Mouse (Mus musculus): ENCODE measurements around the gene Heyl. TPM values are rescaled to one million over a fixed set of nuclear protein-coding genes. Genes with fewer than 3 reads are reported as not detected.
A peak's percentile ranks its signal among the peaks of the same experiment; 100 is the strongest.

Gene Heyl
- polyA plus RNA-seq, 1 experiment from 2014 or later, result 18.5 TPM

DNA sequence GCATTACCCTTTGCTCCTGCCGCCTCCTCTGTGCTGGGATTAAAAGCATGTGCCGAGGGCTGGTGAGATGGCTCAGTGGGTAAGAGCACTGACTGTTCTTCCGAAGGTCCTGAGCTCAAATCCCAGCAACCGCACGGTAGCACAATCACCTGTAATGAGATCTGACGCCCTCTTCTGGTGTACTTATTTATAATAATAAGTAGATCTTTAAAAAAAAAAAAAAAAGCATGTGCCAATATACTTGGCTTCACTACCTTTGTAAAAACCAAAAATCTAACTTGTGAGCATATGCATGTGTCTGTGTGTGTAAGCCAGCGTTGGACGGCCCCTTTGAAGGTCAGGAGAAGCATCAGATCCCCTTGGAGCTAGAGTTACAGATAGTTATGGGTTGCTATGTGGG is 22.4 kb upstream of the Heyl start:
- no peak overlapping the region for H3K4me2 ChIP-seq (ENCODE audit: low read depth, low read length)
- no peaks in the 10 kb centered on the region for H3K27me3 ChIP-seq (ENCODE audit: control insufficient read depth, insufficient read depth, low read length)
- ATAC-seq (ENCODE audit: insufficient read depth, low FRiP score), result no peak
- 58% methylated on average over 8 of the region's 8 CpGs for WGBS
- no peaks in the 10 kb centered on the region for H3K36me3 ChIP-seq (ENCODE audit: control insufficient read depth, insufficient read depth, low read length)
- no peak overlapping the region for H3K4me3 ChIP-seq (replicated peaks; ENCODE audit: low read length)
- no peaks in the 10 kb centered on the region for H3K9me3 ChIP-seq (replicated peaks; ENCODE audit: control insufficient read depth, low read length)
- H3K4me1 ChIP-seq (ENCODE audit: control insufficient read depth, insufficient read depth, low read length), result no peaks in the 10 kb centered on the region
- H3K9ac ChIP-seq (ENCODE audit: low read length), result no peak overlapping the region
- no peak overlapping the region for H3K27ac ChIP-seq (ENCODE audit: low read length)

DNA sequence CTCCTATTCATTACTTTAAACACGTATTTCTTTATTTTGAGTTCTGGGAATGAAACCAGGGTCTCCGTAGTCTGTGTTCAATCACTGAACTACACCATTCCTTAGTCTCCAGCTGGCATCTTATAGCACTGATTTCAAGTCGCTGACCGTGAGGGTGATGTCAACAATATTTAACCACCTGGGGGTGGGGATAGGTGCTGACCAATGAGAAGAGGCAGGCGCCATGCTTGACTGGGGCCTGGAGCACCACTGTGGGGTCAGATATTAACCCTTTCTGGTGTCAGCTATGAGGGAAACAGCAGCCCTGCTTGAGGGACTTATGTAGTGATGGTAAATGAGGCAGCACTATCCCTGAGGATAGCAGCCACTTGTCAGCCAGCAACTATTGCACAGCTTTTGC is 21.9 kb upstream of the Heyl start:
- no peak overlapping the region for H3K9ac ChIP-seq (ENCODE audit: low read length)
- ATAC-seq (ENCODE audit: insufficient read depth, low FRiP score), result no peak
- H3K4me3 ChIP-seq (replicated peaks; ENCODE audit: low read length), result no peak overlapping the region
- WGBS, result 37% methylated on average over 5 of the region's 5 CpGs
- H3K4me1 ChIP-seq (ENCODE audit: control insufficient read depth, insufficient read depth, low read length), result no peaks in the 10 kb centered on the region
- no peak overlapping the region for H3K4me2 ChIP-seq (ENCODE audit: low read depth, low read length)
- no peak overlapping the region for H3K27ac ChIP-seq (ENCODE audit: low read length)
- H3K36me3 ChIP-seq (ENCODE audit: control insufficient read depth, insufficient read depth, low read length), result no peaks in the 10 kb centered on the region
- H3K9me3 ChIP-seq (replicated peaks; ENCODE audit: control insufficient read depth, low read length), result no peaks in the 10 kb centered on the region
- no peaks in the 10 kb centered on the region for H3K27me3 ChIP-seq (ENCODE audit: control insufficient read depth, insufficient read depth, low read length)

DNA sequence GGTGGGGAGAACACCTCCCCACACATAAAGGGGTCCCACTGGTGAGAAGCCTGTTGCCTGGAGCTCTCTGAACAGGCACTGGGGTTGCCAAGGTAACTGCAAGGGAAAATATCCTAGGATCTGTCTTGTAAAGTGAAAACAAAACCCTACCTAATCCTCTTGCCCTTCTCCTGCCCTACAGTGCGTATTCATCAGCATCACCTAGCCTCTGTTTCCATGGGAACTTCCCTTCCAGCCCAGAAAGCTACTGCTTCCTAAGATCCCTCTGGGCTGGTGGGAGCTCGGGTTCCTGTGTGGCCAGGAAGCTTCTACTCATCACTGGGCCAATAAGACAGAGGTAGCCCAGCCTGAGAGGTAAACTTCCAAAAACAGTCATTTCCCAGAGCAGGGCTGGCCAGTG is 21.0 kb upstream of the Heyl start:
- no peaks in the 10 kb centered on the region for H3K36me3 ChIP-seq (ENCODE audit: control insufficient read depth, insufficient read depth, low read length)
- H3K27ac ChIP-seq (ENCODE audit: low read length), result no peak overlapping the region
- H3K27me3 ChIP-seq (ENCODE audit: control insufficient read depth, insufficient read depth, low read length), result no peaks in the 10 kb centered on the region
- H3K4me2 ChIP-seq (ENCODE audit: low read depth, low read length), result no peak overlapping the region
- ATAC-seq (ENCODE audit: insufficient read depth, low FRiP score), result no peak
- no peak overlapping the region for H3K9ac ChIP-seq (ENCODE audit: low read length)
- H3K4me1 ChIP-seq (ENCODE audit: control insufficient read depth, insufficient read depth, low read length), result no peaks in the 10 kb centered on the region
- no peaks in the 10 kb centered on the region for H3K9me3 ChIP-seq (replicated peaks; ENCODE audit: control insufficient read depth, low read length)
- no peak overlapping the region for H3K4me3 ChIP-seq (replicated peaks; ENCODE audit: low read length)
- 46% methylated on average over 2 of the region's 2 CpGs for WGBS

DNA sequence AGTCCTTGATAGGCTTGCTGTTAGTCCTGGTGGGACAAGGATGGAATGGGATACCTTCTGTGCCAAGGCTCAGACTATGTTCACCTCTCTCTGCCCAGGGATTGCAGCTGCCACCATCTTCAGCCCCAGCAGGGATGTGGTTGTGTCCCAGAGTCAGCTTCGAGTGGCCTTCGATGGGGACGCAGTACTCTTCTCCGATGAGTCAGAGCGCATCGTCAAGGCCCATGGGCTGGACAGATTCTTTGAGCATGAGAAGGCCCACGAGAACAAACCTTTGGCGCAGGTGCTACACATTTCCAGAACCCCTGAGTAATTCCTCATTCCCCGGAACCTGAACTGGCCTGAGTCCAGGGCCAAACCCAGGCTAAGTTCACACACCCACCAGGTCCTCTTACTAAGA is 19.4 kb upstream of the Heyl start:
- WGBS, result 91% methylated on average over 9 of the region's 9 CpGs

GRCm38 (mm10) chr4:123215367-123215766 is 18.0 kb upstream of the Heyl start:
- H3K9ac ChIP-seq (ENCODE audit: low read length), result no peak overlapping the region
- H3K9me3 ChIP-seq (replicated peaks; ENCODE audit: control insufficient read depth, low read length), result no peaks in the 10 kb centered on the region
- H3K36me3 ChIP-seq (ENCODE audit: control insufficient read depth, insufficient read depth, low read length), result no peaks in the 10 kb centered on the region
- WGBS, result 67% methylated on average over 1 of the region's 1 CpGs
- H3K4me1 ChIP-seq (ENCODE audit: control insufficient read depth, insufficient read depth, low read length), result peaks cover 4% of the 10 kb centered on the region; the same call in 1 of the 2 replicates
- H3K27ac ChIP-seq (ENCODE audit: low read length), result no peak overlapping the region
- no peaks in the 10 kb centered on the region; the same call in 1 of the 2 replicates for H3K27me3 ChIP-seq (ENCODE audit: control insufficient read depth, insufficient read depth, low read length)
- no peak overlapping the region for H3K4me3 ChIP-seq (replicated peaks; ENCODE audit: low read length)
- ATAC-seq (ENCODE audit: insufficient read depth, low FRiP score), result no peak
- H3K4me2 ChIP-seq (ENCODE audit: low read depth, low read length), result no peak overlapping the region

More for the DNA sequence above, 19.4 kb upstream of the Heyl start:
- ATAC-seq (ENCODE audit: insufficient read depth, low FRiP score), result no peak
- Histone ChIP-seq H3K36me3 (ENCODE audit: control insufficient read depth, insufficient read depth, low read length) (no peaks in the 10 kb centered on the region), H3K4me1 (ENCODE audit: control insufficient read depth, insufficient read depth, low read length) (no peaks in the 10 kb centered on the region), H3K27me3 (ENCODE audit: control insufficient read depth, insufficient read depth, low read length) (no peaks in the 10 kb centered on the region; the same call in 1 of the 2 replicates), H3K27ac (ENCODE audit: low read length) (no peak overlapping the region), H3K4me3 (replicated peaks; ENCODE audit: low read length) (no peak overlapping the region), H3K9ac (ENCODE audit: low read length) (no peak overlapping the region), H3K9me3 (replicated peaks; ENCODE audit: control insufficient read depth, low read length) (no peaks in the 10 kb centered on the region), H3K4me2 (ENCODE audit: low read depth, low read length) (no peak overlapping the region)

GRCm38 (mm10) chr4:123216782-123217181 is 16.6 kb upstream of the Heyl start:
- peaks cover 4% of the 10 kb centered on the region; the same call in 1 of the 2 replicates for H3K4me1 ChIP-seq (ENCODE audit: control insufficient read depth, insufficient read depth, low read length)
- no peaks in the 10 kb centered on the region; the same call in 1 of the 2 replicates for H3K27me3 ChIP-seq (ENCODE audit: control insufficient read depth, insufficient read depth, low read length)
- no peak overlapping the region for H3K27ac ChIP-seq (ENCODE audit: low read length)
- ATAC-seq (ENCODE audit: insufficient read depth, low FRiP score), result no peak
- H3K4me3 ChIP-seq (replicated peaks; ENCODE audit: low read length), result no peak overlapping the region
- no peaks in the 10 kb centered on the region for H3K9me3 ChIP-seq (replicated peaks; ENCODE audit: control insufficient read depth, low read length)
- H3K36me3 ChIP-seq (ENCODE audit: control insufficient read depth, insufficient read depth, low read length), result no peaks in the 10 kb centered on the region
- 16% methylated on average over 1 of the region's 1 CpGs for WGBS
- no peak overlapping the region for H3K4me2 ChIP-seq (ENCODE audit: low read depth, low read length)
- no peak overlapping the region for H3K9ac ChIP-seq (ENCODE audit: low read length)

- Histone ChIP-seq H3K36me3 (ENCODE audit: control insufficient read depth, insufficient read depth, low read length) (no peaks in the 10 kb centered on the region), H3K9me3 (replicated peaks; ENCODE audit: control insufficient read depth, low read length) (no peaks in the 10 kb centered on the region), H3K4me2 (ENCODE audit: low read depth, low read length) (no peak overlapping the region), H3K27ac (ENCODE audit: low read length) (no peak overlapping the region), H3K9ac (ENCODE audit: low read length) (no peak overlapping the region), H3K27me3 (ENCODE audit: control insufficient read depth, insufficient read depth, low read length) (no peaks in the 10 kb centered on the region; the same call in 1 of the 2 replicates), H3K4me1 (ENCODE audit: control insufficient read depth, insufficient read depth, low read length) (peaks cover 4% of the 10 kb centered on the region; the same call in 1 of the 2 replicates), H3K4me3 (replicated peaks; ENCODE audit: low read length) (no peak overlapping the region)
- ATAC-seq (ENCODE audit: insufficient read depth, low FRiP score), result peak; percentile 70; the same call in 1 of the 2 replicates
- WGBS, result 69% methylated on average over 15 of the region's 15 CpGs
Observed at GRCm38 (mm10) chr4:123219720-123220357, 13.5 kb upstream of the Heyl start.

GRCm38 (mm10) chr4:123220637-123221036 is 12.7 kb upstream of the Heyl start:
- Histone ChIP-seq H3K9ac (ENCODE audit: low read length) (no peak overlapping the region), H3K36me3 (ENCODE audit: control insufficient read depth, insufficient read depth, low read length) (no peaks in the 10 kb centered on the region), H3K27me3 (ENCODE audit: control insufficient read depth, insufficient read depth, low read length) (no peaks in the 10 kb centered on the region; the same call in 1 of the 2 replicates), H3K9me3 (replicated peaks; ENCODE audit: control insufficient read depth, low read length) (no peaks in the 10 kb centered on the region), H3K4me2 (ENCODE audit: low read depth, low read length) (no peak overlapping the region), H3K4me1 (ENCODE audit: control insufficient read depth, insufficient read depth, low read length) (peaks cover 4% of the 10 kb centered on the region; the same call in 1 of the 2 replicates), H3K27ac (ENCODE audit: low read length) (no peak overlapping the region), H3K4me3 (replicated peaks; ENCODE audit: low read length) (no peak overlapping the region)
- ATAC-seq (ENCODE audit: insufficient read depth, low FRiP score), result no peak
- WGBS, result 82% methylated on average over 4 of the region's 4 CpGs

DNA sequence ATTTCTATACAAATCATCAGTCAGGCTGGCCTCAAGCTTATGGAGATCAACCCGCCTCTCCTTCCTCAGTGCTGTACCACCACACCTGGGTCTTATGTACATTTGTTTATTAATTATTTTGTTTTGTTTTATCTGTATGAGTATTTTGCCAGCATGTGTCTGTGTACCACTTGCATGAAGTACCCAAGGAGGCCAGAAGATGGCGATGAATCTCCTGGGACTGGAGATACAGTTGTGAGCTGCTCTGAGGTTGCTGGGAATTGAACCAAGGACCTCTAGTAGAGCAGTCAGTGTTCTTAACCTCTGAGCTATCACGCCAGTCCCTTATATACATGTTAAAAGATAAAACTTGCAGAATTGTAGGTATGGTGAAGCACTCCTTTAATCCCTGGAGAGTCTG is 10.0 kb upstream of the Heyl start:
- no peak overlapping the region for H3K27ac ChIP-seq (ENCODE audit: low read length)
- WGBS, result 68% methylated on average over 3 of the region's 3 CpGs
- H3K36me3 ChIP-seq (ENCODE audit: control insufficient read depth, insufficient read depth, low read length), result no peaks in the 10 kb centered on the region
- no peak for ATAC-seq (ENCODE audit: insufficient read depth, low FRiP score)
- peaks cover 16% of the 10 kb centered on the region for H3K4me1 ChIP-seq (ENCODE audit: control insufficient read depth, insufficient read depth, low read length)
- H3K27me3 ChIP-seq (ENCODE audit: control insufficient read depth, insufficient read depth, low read length), result no peaks in the 10 kb centered on the region; the same call in 1 of the 2 replicates
- H3K9ac ChIP-seq (ENCODE audit: low read length), result no peak overlapping the region
- no peak overlapping the region for H3K4me2 ChIP-seq (ENCODE audit: low read depth, low read length)
- H3K4me3 ChIP-seq (replicated peaks; ENCODE audit: low read length), result no peak overlapping the region
- H3K9me3 ChIP-seq (replicated peaks; ENCODE audit: control insufficient read depth, low read length), result no peaks in the 10 kb centered on the region
